Mouse (Mus musculus): ENCODE results near the gene 4921524J17Rik.

The 4921524J17Rik gene

DNA sequence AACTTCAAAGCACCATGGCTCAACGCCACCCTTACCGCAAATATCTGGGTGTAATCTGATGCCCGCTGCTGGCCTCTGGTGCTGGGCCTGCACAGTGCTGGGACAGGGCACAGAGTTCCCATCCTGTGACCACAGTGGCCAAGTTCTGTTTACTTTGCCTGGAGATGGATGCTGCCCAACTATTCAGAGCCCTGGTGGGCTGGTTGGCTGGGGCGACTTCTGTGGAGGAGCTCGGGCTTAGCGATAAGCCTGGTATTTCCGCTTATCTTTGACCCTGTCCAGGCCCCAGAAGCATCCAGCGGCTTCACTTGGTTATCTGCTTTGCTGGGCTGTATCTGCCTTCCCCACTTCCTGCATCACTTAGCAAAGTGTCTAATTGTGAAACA lies 51.8 kb downstream of the 4921524J17Rik start:
- DNase-seq (ENCODE audit: low spot score) = peak; percentile 61

- no peak for DNase-seq (ENCODE audit: low spot score)
Observed at GRCm38 (mm10) chr8:85380123-85380823, 52.4 kb downstream of the 4921524J17Rik start.

GRCm38 (mm10) chr8:85379142-85379781 lies 53.4 kb downstream of the 4921524J17Rik start:
- no peak for DNase-seq (ENCODE audit: low spot score)

- no peak for DNase-seq (ENCODE audit: low spot score)
Observed at GRCm38 (mm10) chr8:85376516-85376915, 56.1 kb downstream of the 4921524J17Rik start.

- no peak for DNase-seq (ENCODE audit: low spot score)
Observed at GRCm38 (mm10) chr8:85374286-85374685, 58.3 kb downstream of the 4921524J17Rik start.

- DNase-seq (ENCODE audit: low spot score) = no peak
Observed at GRCm38 (mm10) chr8:85373435-85374039, 59.1 kb downstream of the 4921524J17Rik start.

GRCm38 (mm10) chr8:85372465-85372839 lies 60.2 kb downstream of the 4921524J17Rik start:
- no peak for DNase-seq (ENCODE audit: low spot score)

GRCm38 (mm10) chr8:85371736-85372464 lies 60.7 kb downstream of the 4921524J17Rik start:
- no peak for DNase-seq (ENCODE audit: low spot score)

GRCm38 (mm10) chr8:85365176-85365575 lies 67.5 kb downstream of the 4921524J17Rik start:
- DNase-seq (ENCODE audit: low spot score) = no peak

DNA sequence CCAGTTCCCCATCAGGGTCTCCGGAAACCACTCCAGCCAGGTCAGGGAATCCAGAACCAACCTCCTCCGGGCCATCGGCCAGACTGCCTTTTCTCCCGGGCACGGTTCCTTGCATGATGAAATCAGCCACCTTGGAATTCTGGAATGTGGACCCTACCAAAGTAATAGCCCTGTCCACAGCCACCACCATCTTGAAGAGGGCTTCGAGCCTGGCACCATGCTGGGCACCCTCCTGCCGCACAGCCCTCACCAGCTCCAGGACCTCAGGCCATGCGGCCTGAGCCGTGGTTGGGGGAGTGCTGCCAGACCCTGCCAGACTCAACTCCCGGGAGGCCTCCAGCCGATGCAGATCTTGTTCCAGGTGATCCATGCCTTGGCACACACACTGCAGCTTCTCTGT lies 68.0 kb downstream of the 4921524J17Rik start:
- no peak for DNase-seq (ENCODE audit: low spot score)

GRCm38 (mm10) chr8:85363406-85363805 lies 69.2 kb downstream of the 4921524J17Rik start:
- DNase-seq (ENCODE audit: low spot score) = no peak

- no peak for DNase-seq (ENCODE audit: low spot score)
Observed at GRCm38 (mm10) chr8:85362211-85362610, 70.4 kb downstream of the 4921524J17Rik start.
